Mouse (Mus musculus) lung, embryonic 16.5 days (tissue): ENCODE measurements around the gene Brk1. TPM values are rescaled to one million over a fixed set of nuclear protein-coding genes. Genes with fewer than 3 reads are reported as not detected.
A peak's percentile ranks its signal among the peaks of the same experiment; 100 is the strongest.

Source experiments
- ATAC-seq: fragments of 200-750 bp; cut with Nextera tagmentation; 2 replicates; pipeline ENCODE4 v1.8.0; 2017; ENCODE audit warnings: low read depth, mild to moderate bottlenecking, moderate library complexity
- H3K27ac ChIP-seq: fragments of 300-500 bp; sonication (generic); 2 replicates; pipeline ENCODE4 v1.5.1; 2014; ENCODE audit warnings: mild to moderate bottlenecking, control low read depth, low read length
- H3K27me3 ChIP-seq: fragments of 300-500 bp; sonication (generic); 2 replicates; pipeline ENCODE4 v1.6.1; 2014; ENCODE audit warnings: low read depth, low read length, mixed read lengths; ENCODE audit not compliant: control insufficient read depth, insufficient read depth
- H3K36me3 ChIP-seq: fragments of 300-500 bp; sonication (generic); 2 replicates; pipeline ENCODE4 v1.6.1; 2014; ENCODE audit warnings: low read length; ENCODE audit not compliant: control insufficient read depth, insufficient read depth
- H3K4me1 ChIP-seq: fragments of 300-500 bp; sonication (generic); replicated peaks from 2 replicates; pipeline ENCODE4 v1.6.1; 2014; ENCODE audit warnings: low read length, mixed read lengths; ENCODE audit not compliant: control insufficient read depth, insufficient read depth
- H3K4me2 ChIP-seq: fragments of 300-500 bp; sonication (generic); 2 replicates; pipeline ENCODE4 v1.6.1; 2014; ENCODE audit warnings: low read depth, low read length, control low read depth
- H3K4me3 ChIP-seq: fragments of 300-500 bp; sonication (generic); 2 replicates; pipeline ENCODE4 v1.5.1; 2014; ENCODE audit warnings: mild to moderate bottlenecking, low read length, control low read depth
- H3K9ac ChIP-seq: fragments of 300-500 bp; sonication (generic); 2 replicates; pipeline ENCODE4 v1.6.1; 2014; ENCODE audit warnings: low read length, control low read depth
- H3K9me3 ChIP-seq: fragments of 300-500 bp; sonication (generic); 2 replicates; pipeline ENCODE4 v1.6.1; 2016; ENCODE audit warnings: low read length; ENCODE audit not compliant: control insufficient read depth
- WGBS: fragments of 180-500 bp; shearing (Covaris S2); extraction: QIAGEN DNeasy Blood & Tissue Kit; methylation state at CpG from one replicate; pipeline ENCODE4 v1.1.7; 2014; 5-methylcytosine and 5-hydroxymethylcytosine counted together
- polyA plus RNA-seq: library from polyadenylated mRNA; unstranded; fragments of >200 nt; fragmentation: Nextera tagmentation; extraction: Ambion mirVana; gene quantifications from 2 replicates; pipeline ENCODE4 v1.2.1, GENCODE M21; 2015

Brk1 gene
- polyA plus RNA-seq, 1 experiment from 2014 or later = 218 TPM

DNA sequence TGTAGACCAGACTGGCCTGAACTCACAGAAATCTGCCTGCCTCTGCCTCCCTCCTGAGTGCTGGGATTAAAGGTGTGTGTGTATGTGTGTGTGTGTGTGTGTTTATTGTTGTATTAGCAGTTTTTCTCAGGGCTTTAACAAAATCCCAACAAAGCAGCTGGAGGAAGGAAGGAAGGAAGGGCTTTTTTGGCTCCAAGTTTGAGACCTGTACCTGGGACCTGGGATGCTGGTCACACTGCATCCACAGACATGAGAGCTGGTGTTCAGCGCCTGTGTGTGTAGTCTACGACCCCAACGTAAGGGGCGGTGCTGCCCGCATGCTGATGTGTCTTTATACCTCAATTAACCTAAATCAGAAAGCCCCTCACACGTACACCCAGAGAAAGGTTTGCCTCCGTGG lies 49.0 kb downstream of the Brk1 start:
- no peak for ATAC-seq
- no peak overlapping the region for H3K4me3 ChIP-seq
- no peak overlapping the region for H3K27ac ChIP-seq
- no peaks in the 10 kb centered on the region for H3K4me1 ChIP-seq
- no peak overlapping the region for H3K4me2 ChIP-seq
- WGBS = 89% methylated on average over 7 of the region's 7 CpGs
- no peaks in the 10 kb centered on the region for H3K9me3 ChIP-seq
- H3K9ac ChIP-seq = no peak overlapping the region
- no peaks in the 10 kb centered on the region for H3K36me3 ChIP-seq
- no peaks in the 10 kb centered on the region for H3K27me3 ChIP-seq

DNA sequence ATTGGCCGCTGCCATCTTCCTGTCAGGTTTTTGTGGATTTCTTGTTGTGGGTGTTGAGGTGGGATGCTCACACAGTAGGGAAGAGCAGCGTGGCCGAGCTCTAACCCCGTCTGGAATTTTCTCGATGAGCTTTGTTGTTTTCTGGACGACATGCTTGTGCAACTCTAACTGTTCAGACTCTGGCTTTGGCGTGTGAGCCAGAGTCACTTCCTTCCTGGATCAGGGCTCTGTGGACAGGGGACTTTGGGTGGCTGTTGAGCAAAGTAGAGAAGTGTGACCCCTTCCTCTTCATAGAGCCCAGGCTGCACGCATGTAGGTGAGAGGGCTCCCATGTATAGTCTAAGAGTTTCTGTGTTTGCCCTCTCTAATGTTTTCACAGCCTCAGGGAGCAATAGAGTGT lies 49.5 kb downstream of the Brk1 start:
- Histone ChIP-seq H3K27me3 (no peaks in the 10 kb centered on the region), H3K9ac (no peak overlapping the region), H3K4me3 (no peak overlapping the region), H3K36me3 (no peaks in the 10 kb centered on the region), H3K4me1 (no peaks in the 10 kb centered on the region), H3K9me3 (no peaks in the 10 kb centered on the region), H3K27ac (no peak overlapping the region), H3K4me2 (no peak overlapping the region)
- 59% methylated on average over 8 of the region's 8 CpGs for WGBS
- no peak for ATAC-seq

DNA sequence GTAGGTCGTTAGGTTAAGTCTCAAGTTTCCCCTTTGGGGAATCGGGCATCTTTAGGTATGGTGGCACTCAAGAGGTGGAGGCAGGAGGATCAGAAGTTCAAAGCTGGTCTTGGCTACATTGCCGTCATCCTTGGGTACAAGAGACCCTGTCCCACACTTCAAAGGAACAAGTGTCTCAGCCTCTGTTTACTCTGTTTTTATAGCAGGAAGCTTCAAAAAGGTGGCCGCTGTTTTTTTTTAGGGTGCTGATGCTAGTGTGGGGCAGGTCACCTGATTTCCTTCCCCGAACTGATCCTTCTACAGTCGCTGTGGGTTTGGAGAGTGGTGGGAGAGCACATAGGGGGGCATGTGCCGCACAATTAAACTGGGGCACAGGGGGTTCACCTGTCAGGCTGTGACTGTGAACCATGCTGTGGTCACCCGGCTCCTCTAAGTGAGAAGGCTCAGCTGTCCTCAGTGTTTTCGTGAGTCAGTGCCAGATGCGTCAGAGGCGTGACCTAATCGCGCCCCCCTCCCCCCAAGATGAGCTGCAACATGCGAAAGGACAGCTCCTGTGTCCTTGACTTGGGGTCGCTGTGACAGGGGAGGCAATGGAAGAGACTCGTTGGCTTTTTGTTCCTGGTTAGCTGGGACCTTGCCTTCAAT lies 50.3 kb downstream of the Brk1 start:
- H3K36me3 ChIP-seq = no peaks in the 10 kb centered on the region
- no peaks in the 10 kb centered on the region for H3K4me1 ChIP-seq
- H3K27ac ChIP-seq = no peak overlapping the region
- ATAC-seq = no peak
- H3K4me3 ChIP-seq = no peak overlapping the region
- H3K9me3 ChIP-seq = no peaks in the 10 kb centered on the region
- H3K27me3 ChIP-seq = no peaks in the 10 kb centered on the region
- WGBS = 51% methylated on average over 16 of the region's 16 CpGs
- no peak overlapping the region for H3K4me2 ChIP-seq
- H3K9ac ChIP-seq = no peak overlapping the region

- Histone ChIP-seq H3K4me1 (no peaks in the 10 kb centered on the region), H3K4me2 (no peak overlapping the region), H3K27ac (no peak overlapping the region), H3K4me3 (no peak overlapping the region), H3K9ac (no peak overlapping the region), H3K36me3 (no peaks in the 10 kb centered on the region), H3K27me3 (no peaks in the 10 kb centered on the region), H3K9me3 (no peaks in the 10 kb centered on the region)
- 88% methylated on average over 3 of the region's 3 CpGs for WGBS
- no peak for ATAC-seq
These were observed 50.9 kb downstream of the Brk1 start for GRCm38 (mm10) chr6:113655475-113655874.

DNA sequence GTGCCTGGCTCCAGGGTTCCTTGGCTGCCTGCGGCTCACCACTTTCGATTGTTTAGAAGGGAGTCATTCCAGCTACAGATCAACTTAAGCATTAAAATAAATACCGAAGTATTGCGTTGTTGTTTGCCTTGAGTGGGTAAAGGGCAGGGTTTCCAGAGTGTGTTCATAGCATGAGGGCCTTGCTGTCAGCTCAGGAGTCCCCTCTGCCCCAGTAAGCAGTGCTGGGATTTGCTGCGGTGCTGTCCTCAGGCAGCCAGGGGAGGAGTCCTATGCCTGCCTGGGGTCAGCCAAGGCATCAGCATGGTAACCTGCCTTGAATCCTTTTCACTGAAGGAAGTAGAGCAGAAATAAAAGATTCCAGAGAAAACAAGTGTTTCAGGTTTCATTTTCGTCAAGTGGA lies 52.3 kb downstream of the Brk1 start:
- no peak overlapping the region for H3K9ac ChIP-seq
- H3K4me2 ChIP-seq = no peak overlapping the region
- peaks cover 3% of the 10 kb centered on the region for H3K4me1 ChIP-seq
- H3K27ac ChIP-seq = no peak overlapping the region
- H3K9me3 ChIP-seq = no peaks in the 10 kb centered on the region
- H3K4me3 ChIP-seq = no peak overlapping the region
- no peaks in the 10 kb centered on the region for H3K27me3 ChIP-seq
- H3K36me3 ChIP-seq = no peaks in the 10 kb centered on the region
- 68% methylated on average over 6 of the region's 6 CpGs for WGBS
- peak; percentile 53; the same call in 1 of the 2 replicates for ATAC-seq

GRCm38 (mm10) chr6:113658226-113658625 lies 53.7 kb downstream of the Brk1 start:
- H3K27me3 ChIP-seq = no peaks in the 10 kb centered on the region
- no peak overlapping the region for H3K4me2 ChIP-seq
- 0 out of 2 replicates have a peak, but pooled peaks have one; percentile 18 for ATAC-seq
- H3K9ac ChIP-seq = no peak overlapping the region
- no peak overlapping the region for H3K4me3 ChIP-seq
- WGBS = 64% methylated on average over 3 of the region's 3 CpGs
- no peaks in the 10 kb centered on the region for H3K9me3 ChIP-seq
- H3K36me3 ChIP-seq = no peaks in the 10 kb centered on the region
- H3K4me1 ChIP-seq = peaks cover 5% of the 10 kb centered on the region
- H3K27ac ChIP-seq = no peak overlapping the region

- WGBS = 54% methylated on average over 8 of the region's 8 CpGs
- 0 out of 2 replicates have a peak, but pooled peaks have one; percentile 29 for ATAC-seq
- no peak overlapping the region for H3K4me2 ChIP-seq
- H3K4me1 ChIP-seq = peaks cover 5% of the 10 kb centered on the region
- H3K9me3 ChIP-seq = no peaks in the 10 kb centered on the region
- H3K4me3 ChIP-seq = no peak overlapping the region
- H3K27ac ChIP-seq = no peak overlapping the region
- H3K9ac ChIP-seq = no peak overlapping the region
- no peaks in the 10 kb centered on the region for H3K36me3 ChIP-seq
- no peaks in the 10 kb centered on the region for H3K27me3 ChIP-seq
These were observed 55.3 kb downstream of the Brk1 start for GRCm38 (mm10) chr6:113659648-113660491.

DNA sequence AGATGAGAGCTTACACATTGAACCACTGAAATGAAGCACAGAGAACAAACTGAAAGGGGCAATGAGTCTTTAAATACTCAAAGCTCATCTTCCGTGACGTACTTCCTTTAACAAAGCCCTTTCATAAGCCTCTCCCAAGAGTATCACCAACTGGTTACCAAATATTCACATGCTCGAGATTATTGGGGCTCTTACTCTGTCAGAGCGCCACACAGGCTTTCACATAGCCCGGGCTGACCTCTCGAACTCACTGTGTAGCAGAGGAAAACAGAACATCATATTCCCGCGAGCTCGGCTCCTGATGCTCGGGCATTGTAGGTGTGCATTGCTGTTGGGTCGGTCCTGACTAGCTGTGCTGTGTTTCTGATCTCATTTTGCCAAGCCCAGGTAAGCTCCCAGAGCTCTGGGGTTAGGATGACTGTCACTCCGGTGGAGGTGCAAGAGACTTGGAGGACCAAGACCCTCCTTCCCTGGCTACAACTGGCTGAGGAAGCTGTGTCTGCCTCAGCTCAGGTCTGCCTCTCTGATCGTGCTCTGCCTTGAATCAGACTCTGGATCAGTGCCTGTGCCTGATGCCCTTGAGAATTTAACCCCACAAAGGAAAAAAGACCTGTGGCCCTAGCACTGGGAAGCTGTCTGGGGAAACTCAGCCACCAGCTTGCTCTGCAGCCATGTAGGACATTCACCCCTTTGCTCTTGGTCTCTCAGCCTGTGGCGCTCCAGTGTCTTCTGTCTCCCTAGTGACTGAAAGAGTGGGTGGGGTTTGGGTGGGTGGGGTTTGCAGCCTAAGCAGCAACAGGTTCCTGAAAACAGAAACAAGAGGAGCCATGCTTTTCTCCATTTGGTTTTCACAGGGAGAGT lies 56.1 kb downstream of the Brk1 start:
- Histone ChIP-seq H3K9ac (no peak overlapping the region), H3K4me1 (peaks cover 5% of the 10 kb centered on the region), H3K27me3 (no peaks in the 10 kb centered on the region), H3K27ac (no peak overlapping the region), H3K4me2 (no peak overlapping the region), H3K4me3 (no peak overlapping the region), H3K36me3 (no peaks in the 10 kb centered on the region), H3K9me3 (no peaks in the 10 kb centered on the region)
- no peak for ATAC-seq
- WGBS = 54% methylated on average over 14 of the region's 14 CpGs
